Comparison of ENCODE assay signal across 14 mouse cellular contexts in the genomic region with DNA sequence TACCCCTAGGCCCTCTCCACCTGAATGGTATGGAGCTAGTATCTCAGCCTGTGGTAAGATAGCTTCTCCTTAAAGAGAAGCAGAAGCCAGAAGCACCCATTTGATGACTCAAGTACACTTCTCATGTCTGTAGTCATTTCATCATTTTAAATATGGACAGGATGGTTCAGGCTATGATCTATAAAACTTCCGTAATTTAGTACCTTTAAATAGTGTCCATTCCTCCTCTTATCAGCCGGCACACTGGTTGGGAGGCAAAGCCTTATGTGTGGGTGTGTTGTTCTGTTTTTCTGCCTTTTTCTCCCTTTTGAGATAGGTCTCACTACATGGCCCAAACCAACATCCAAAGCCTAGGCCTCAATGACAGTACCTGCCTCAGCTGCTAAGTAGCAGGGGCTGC. TPM values are rescaled to one million over a fixed set of nuclear protein-coding genes. Genes with fewer than 3 reads are reported as not detected.
DNase-seq lines count a peak whose midpoint lies in the region; ATAC-seq lines count a peak whose summit lies in the region.
"Had no signal": no experiment of that assay in that cellular context is flagged by ENCODE, and none has a peak within 500 bp of the region (broad histone marks: within the 10 kb centered on the region; RNA-seq: fewer than 3 reads in every experiment).

No protein-coding gene starts in this region.

- DNase-seq in forebrain, embryonic 11.5 days (ENCODE audit: low spot score), result no peak
- no peak for DNase-seq in limb, embryonic 10.5 days (ENCODE audit: low spot score)
- DNase-seq in spleen, postnatal 36 days (ENCODE audit: low spot score in 2 of 2), result no peak
- DNase-seq in thymus, adult 18-20 months, result no peak
- DNase-seq: cerebellum, adult 9-11 months; kidney, postnatal 14 days had no signal

- ATAC-seq in forebrain, embryonic 12.5 days (ENCODE audit: low FRiP score), result no peak
- ATAC-seq in forebrain, embryonic 11.5 days (replicated peaks; ENCODE audit: low FRiP score), result no peak
- ATAC-seq in limb, embryonic 12.5 days (ENCODE audit: insufficient number of reproducible peaks, insufficient read depth, low FRiP score, low TSS enrichment, low read depth), result no peak
- ATAC-seq in forebrain, embryonic 15.5 days (replicated peaks), result no peak
- ATAC-seq in midbrain, embryonic 15.5 days (replicated peaks), result no peak
- ATAC-seq: activated CD4-positive, CD25-positive, alpha-beta regulatory T cell, adult 4 months; inflammation-experienced regulatory T-cells, adult 6 months had no signal

- no peak overlapping the region for H3K27ac ChIP-seq in forebrain, embryonic 12.5 days
- no peak overlapping the region for H3K27ac ChIP-seq in forebrain, embryonic 11.5 days (ENCODE audit: low read depth, low read length)
- no peak overlapping the region for H3K27ac ChIP-seq in limb, embryonic 12.5 days
- no peak overlapping the region for H3K27ac ChIP-seq in limb, embryonic 10.5 days
- no peak overlapping the region for H3K27ac ChIP-seq in forebrain, embryonic 15.5 days (replicated peaks)
- H3K27ac ChIP-seq in midbrain, embryonic 15.5 days, result no peak overlapping the region
- H3K27ac ChIP-seq: embryonic facial prominence, embryonic 12.5 days; liver, embryonic 15.5 days had no signal

- WGBS in forebrain, embryonic 12.5 days, result 92% methylated on average over 2 of the region's 2 CpGs
- 94% methylated on average over 2 of the region's 2 CpGs for WGBS in forebrain, embryonic 11.5 days
- 97% methylated on average over 2 of the region's 2 CpGs for WGBS in limb, embryonic 12.5 days
- 94% methylated on average over 2 of the region's 2 CpGs for WGBS in limb, embryonic 10.5 days
- WGBS in forebrain, embryonic 15.5 days, result 84% methylated on average over 2 of the region's 2 CpGs
- 83% methylated on average over 2 of the region's 2 CpGs for WGBS in midbrain, embryonic 15.5 days

- H3K36me3 ChIP-seq in forebrain, embryonic 12.5 days (replicated peaks), result peaks cover 16% of the 10 kb centered on the region
- H3K36me3 ChIP-seq in forebrain, embryonic 11.5 days (ENCODE audit: control insufficient read depth, insufficient read depth, low read length), result no peaks in the 10 kb centered on the region
- H3K36me3 ChIP-seq in limb, embryonic 12.5 days, result peaks cover 37% of the 10 kb centered on the region
- peaks cover 47% of the 10 kb centered on the region for H3K36me3 ChIP-seq in limb, embryonic 10.5 days
- peaks cover 16% of the 10 kb centered on the region for H3K36me3 ChIP-seq in forebrain, embryonic 15.5 days
- H3K36me3 ChIP-seq in midbrain, embryonic 15.5 days (replicated peaks), result peaks cover 5% of the 10 kb centered on the region

- H3K4me1 ChIP-seq in forebrain, embryonic 12.5 days, result peaks cover 65% of the 10 kb centered on the region
- H3K4me1 ChIP-seq in forebrain, embryonic 11.5 days (replicated peaks; ENCODE audit: control insufficient read depth, insufficient read depth, low read length), result peaks cover 10% of the 10 kb centered on the region
- peaks cover 53% of the 10 kb centered on the region for H3K4me1 ChIP-seq in limb, embryonic 12.5 days (replicated peaks)
- H3K4me1 ChIP-seq in limb, embryonic 10.5 days, result peaks cover 47% of the 10 kb centered on the region
- H3K4me1 ChIP-seq in forebrain, embryonic 15.5 days, result peaks cover 77% of the 10 kb centered on the region
- H3K4me1 ChIP-seq in midbrain, embryonic 15.5 days, result peaks cover 74% of the 10 kb centered on the region

- H3K4me3 ChIP-seq in forebrain, embryonic 12.5 days (replicated peaks), result no peak overlapping the region
- H3K4me3 ChIP-seq in forebrain, embryonic 11.5 days (ENCODE audit: low read depth, low read length), result no peak overlapping the region
- no peak overlapping the region for H3K4me3 ChIP-seq in limb, embryonic 12.5 days (replicated peaks)
- H3K4me3 ChIP-seq in limb, embryonic 10.5 days, result no peak overlapping the region
- no peak overlapping the region for H3K4me3 ChIP-seq in forebrain, embryonic 15.5 days
- 0 out of 2 replicates have a peak overlapping the region, but pooled peaks have one; percentile 1 for H3K4me3 ChIP-seq in midbrain, embryonic 15.5 days
- H3K4me3 ChIP-seq: embryonic facial prominence, embryonic 12.5 days; liver, embryonic 15.5 days had no signal

- H3K9me3 ChIP-seq in forebrain, embryonic 12.5 days, result no peaks in the 10 kb centered on the region
- H3K9me3 ChIP-seq in forebrain, embryonic 11.5 days (ENCODE audit: control insufficient read depth, low read length), result no peaks in the 10 kb centered on the region
- no peaks in the 10 kb centered on the region for H3K9me3 ChIP-seq in limb, embryonic 12.5 days
- no peaks in the 10 kb centered on the region for H3K9me3 ChIP-seq in limb, embryonic 10.5 days (replicated peaks)
- no peaks in the 10 kb centered on the region for H3K9me3 ChIP-seq in forebrain, embryonic 15.5 days
- no peaks in the 10 kb centered on the region for H3K9me3 ChIP-seq in midbrain, embryonic 15.5 days
- H3K9me3 ChIP-seq: embryonic facial prominence, embryonic 12.5 days; liver, embryonic 15.5 days had no signal

- H3K9ac ChIP-seq in forebrain, embryonic 12.5 days, result no peak overlapping the region
- H3K9ac ChIP-seq in forebrain, embryonic 11.5 days (ENCODE audit: low read length), result no peak overlapping the region
- no peak overlapping the region for H3K9ac ChIP-seq in limb, embryonic 12.5 days (replicated peaks)
- 0 out of 2 replicates have a peak overlapping the region, but pooled peaks have one; percentile 10 for H3K9ac ChIP-seq in forebrain, embryonic 15.5 days (replicated peaks)
- H3K9ac ChIP-seq in midbrain, embryonic 15.5 days, result 0 out of 2 replicates have a peak overlapping the region, but pooled peaks have one; percentile 0
- H3K9ac ChIP-seq: embryonic facial prominence, embryonic 12.5 days; liver, embryonic 15.5 days had no signal

- no peaks in the 10 kb centered on the region for H3K27me3 ChIP-seq in forebrain, embryonic 12.5 days
- H3K27me3 ChIP-seq in forebrain, embryonic 11.5 days (ENCODE audit: control insufficient read depth, insufficient read depth, low read length), result no peaks in the 10 kb centered on the region; the same call in 1 of the 2 replicates
- H3K27me3 ChIP-seq in limb, embryonic 12.5 days, result no peaks in the 10 kb centered on the region
- no peaks in the 10 kb centered on the region for H3K27me3 ChIP-seq in limb, embryonic 10.5 days (ENCODE audit: low read depth, poor library complexity, severe bottlenecking)
- H3K27me3 ChIP-seq in forebrain, embryonic 15.5 days, result no peaks in the 10 kb centered on the region
- H3K27me3 ChIP-seq in midbrain, embryonic 15.5 days (replicated peaks), result no peaks in the 10 kb centered on the region
- H3K27me3 ChIP-seq: embryonic facial prominence, embryonic 12.5 days; liver, embryonic 15.5 days had no signal

- H3K4me2 ChIP-seq in forebrain, embryonic 12.5 days, result 0 out of 2 replicates have a peak overlapping the region, but pooled peaks have one; percentile 68
- no peak overlapping the region for H3K4me2 ChIP-seq in forebrain, embryonic 11.5 days (ENCODE audit: low read depth, low read length, severe bottlenecking)
- 0 out of 2 replicates have a peak overlapping the region, but pooled peaks have one; percentile 81 for H3K4me2 ChIP-seq in limb, embryonic 12.5 days
- H3K4me2 ChIP-seq in forebrain, embryonic 15.5 days (replicated peaks), result no peak overlapping the region
- peak overlapping the region; percentile 84 for H3K4me2 ChIP-seq in midbrain, embryonic 15.5 days
- H3K4me2 ChIP-seq: embryonic facial prominence, embryonic 12.5 days; liver, embryonic 15.5 days had no signal

RNA-seq across cellular contexts. Expression of gene Fut11, which starts 3.7 kb away (rescaled TPM):
- polyA plus RNA-seq in forebrain, embryonic 12.5 days (2016; fragmentation: Nextera tagmentation; extraction: Ambion mirVana), result 20.5 and 23.3 TPM in 2 replicates
- polyA plus RNA-seq in forebrain, embryonic 11.5 days (2014; fragmentation: Nextera tagmentation; extraction: Ambion mirVana), result 19.3 and 20.1 TPM in 2 replicates
- polyA plus RNA-seq in limb, embryonic 12.5 days (2016; fragmentation: Nextera tagmentation; extraction: Ambion mirVana), result 24.9 and 27.2 TPM in 2 replicates
- 18.2 and 20.4 TPM in 2 replicates for polyA plus RNA-seq in limb, embryonic 10.5 days (2016; fragmentation: Nextera tagmentation; extraction: Ambion mirVana)
- 23.1 and 23.9 TPM in 2 replicates for polyA plus RNA-seq in forebrain, embryonic 15.5 days (2015; fragmentation: Nextera tagmentation; extraction: Ambion mirVana)
- polyA plus RNA-seq in midbrain, embryonic 15.5 days (2015; fragmentation: Nextera tagmentation; extraction: Ambion mirVana), result 30.0 and 30.7 TPM in 2 replicates

RNA-seq across cellular contexts. Expression of gene Chchd1, which starts 4.3 kb away (rescaled TPM):
- 268 and 275 TPM in 2 replicates for polyA plus RNA-seq in forebrain, embryonic 12.5 days (2016; fragmentation: Nextera tagmentation; extraction: Ambion mirVana)
- polyA plus RNA-seq in forebrain, embryonic 11.5 days (2014; fragmentation: Nextera tagmentation; extraction: Ambion mirVana), result 236 and 256 TPM in 2 replicates
- polyA plus RNA-seq in limb, embryonic 12.5 days (2016; fragmentation: Nextera tagmentation; extraction: Ambion mirVana), result 243 and 264 TPM in 2 replicates
- polyA plus RNA-seq in limb, embryonic 10.5 days (2016; fragmentation: Nextera tagmentation; extraction: Ambion mirVana), result 238 and 280 TPM in 2 replicates
- 213 TPM in 2 replicates for polyA plus RNA-seq in forebrain, embryonic 15.5 days (2015; fragmentation: Nextera tagmentation; extraction: Ambion mirVana)
- polyA plus RNA-seq in midbrain, embryonic 15.5 days (2015; fragmentation: Nextera tagmentation; extraction: Ambion mirVana), result 153 and 165 TPM in 2 replicates

RNA-seq across cellular contexts. Expression of gene Zswim8, which starts 8.8 kb away (rescaled TPM):
- 46.0 and 46.5 TPM in 2 replicates for polyA plus RNA-seq in forebrain, embryonic 12.5 days (2016; fragmentation: Nextera tagmentation; extraction: Ambion mirVana)
- polyA plus RNA-seq in forebrain, embryonic 11.5 days (2014; fragmentation: Nextera tagmentation; extraction: Ambion mirVana), result 31.7 and 37.3 TPM in 2 replicates
- 37.5 and 43.6 TPM in 2 replicates for polyA plus RNA-seq in limb, embryonic 12.5 days (2016; fragmentation: Nextera tagmentation; extraction: Ambion mirVana)
- 32.5 and 39.3 TPM in 2 replicates for polyA plus RNA-seq in limb, embryonic 10.5 days (2016; fragmentation: Nextera tagmentation; extraction: Ambion mirVana)
- 46.1 and 47.1 TPM in 2 replicates for polyA plus RNA-seq in forebrain, embryonic 15.5 days (2015; fragmentation: Nextera tagmentation; extraction: Ambion mirVana)
- polyA plus RNA-seq in midbrain, embryonic 15.5 days (2015; fragmentation: Nextera tagmentation; extraction: Ambion mirVana), result 56.5 and 57.8 TPM in 2 replicates

RNA-seq across cellular contexts. Expression of gene Sec24c, which starts 24.4 kb away (rescaled TPM):
- 87.6 and 94.8 TPM in 2 replicates for polyA plus RNA-seq in forebrain, embryonic 12.5 days (2016; fragmentation: Nextera tagmentation; extraction: Ambion mirVana)
- 94.5 and 98.1 TPM in 2 replicates for polyA plus RNA-seq in forebrain, embryonic 11.5 days (2014; fragmentation: Nextera tagmentation; extraction: Ambion mirVana)
- 77.2 and 91.2 TPM in 2 replicates for polyA plus RNA-seq in limb, embryonic 12.5 days (2016; fragmentation: Nextera tagmentation; extraction: Ambion mirVana)
- 113 and 122 TPM in 2 replicates for polyA plus RNA-seq in limb, embryonic 10.5 days (2016; fragmentation: Nextera tagmentation; extraction: Ambion mirVana)
- 83.9 and 85.5 TPM in 2 replicates for polyA plus RNA-seq in forebrain, embryonic 15.5 days (2015; fragmentation: Nextera tagmentation; extraction: Ambion mirVana)
- 97.2 and 101 TPM in 2 replicates for polyA plus RNA-seq in midbrain, embryonic 15.5 days (2015; fragmentation: Nextera tagmentation; extraction: Ambion mirVana)

RNA-seq across cellular contexts. Expression of gene Synpo2l, which starts 30.4 kb away (rescaled TPM):
- 0.24 and 0.50 TPM in 2 replicates for polyA plus RNA-seq in forebrain, embryonic 12.5 days (2016; fragmentation: Nextera tagmentation; extraction: Ambion mirVana)
- 0.13 and 0.35 TPM in 2 replicates for polyA plus RNA-seq in forebrain, embryonic 11.5 days (2014; fragmentation: Nextera tagmentation; extraction: Ambion mirVana)
- 11.7 and 14.2 TPM in 2 replicates for polyA plus RNA-seq in limb, embryonic 12.5 days (2016; fragmentation: Nextera tagmentation; extraction: Ambion mirVana)
- 0.51 and 1.9 TPM in 2 replicates for polyA plus RNA-seq in limb, embryonic 10.5 days (2016; fragmentation: Nextera tagmentation; extraction: Ambion mirVana)
- polyA plus RNA-seq in forebrain, embryonic 15.5 days (2015; fragmentation: Nextera tagmentation; extraction: Ambion mirVana), result 0.11 and 0.17 TPM in 2 replicates
- 0.14 and 0.23 TPM in 2 replicates for polyA plus RNA-seq in midbrain, embryonic 15.5 days (2015; fragmentation: Nextera tagmentation; extraction: Ambion mirVana)
- polyA plus RNA-seq: activated CD4-positive, CD25-positive, alpha-beta regulatory T cell, adult 4 months; inflammation-experienced regulatory T-cells, adult 6 months had no signal

Comparison
In these comparisons a context has a peak if more than half of its experiments do, and no peak if none do; other contexts are left out.
1. H3K4me2 ChIP-seq: peak in forebrain, embryonic 12.5 days (single experiment), limb, embryonic 12.5 days (single experiment) and midbrain, embryonic 15.5 days (single experiment); none in forebrain, embryonic 11.5 days (single experiment) and forebrain, embryonic 15.5 days (single experiment).
2. H3K9ac ChIP-seq: peak in forebrain, embryonic 15.5 days (single experiment) and midbrain, embryonic 15.5 days (single experiment); none in forebrain, embryonic 12.5 days (single experiment), forebrain, embryonic 11.5 days (single experiment) and limb, embryonic 12.5 days (single experiment).